Mouse (Mus musculus): ENCODE results near the gene Uevld. TPM values are rescaled to one million over a fixed set of nuclear protein-coding genes. Genes with fewer than 3 reads are reported as not detected.
"Not testable (repeated sequence)": the region's sequence is repeated elsewhere in the genome, so short reads cannot be mapped to it uniquely, and the experiment has no call there.

Uevld gene
- polyA plus RNA-seq (2012; rRNA removed), result 11.7 and 12.0 TPM in 2 replicates

GRCm38 (mm10) chr7:46957831-46958691 lies at the start of gene Uevld:
Gene Uevld (minus strand): TSS chr7:46958527.
- DNase-seq (ENCODE audit: low spot score), result peak; percentile 93

- DNase-seq (ENCODE audit: low spot score), result no peak
Measured at GRCm38 (mm10) chr7:47007818-47008167, 49.5 kb upstream of the Uevld start.

GRCm38 (mm10) chr7:47007109-47007780 lies 48.9 kb upstream of the Uevld start:
- DNase-seq (ENCODE audit: low spot score), result no peak

- DNase-seq (ENCODE audit: low spot score), result no peak
Measured at GRCm38 (mm10) chr7:47003411-47004115, 45.2 kb upstream of the Uevld start.

GRCm38 (mm10) chr7:47001900-47002275 lies 43.6 kb upstream of the Uevld start:
- no peak for DNase-seq (ENCODE audit: low spot score)

- DNase-seq (ENCODE audit: low spot score), result no peak
Measured at GRCm38 (mm10) chr7:47001125-47001899, 43.0 kb upstream of the Uevld start.

- no peak for DNase-seq (ENCODE audit: low spot score)
Measured at GRCm38 (mm10) chr7:47000644-47000983, 42.3 kb upstream of the Uevld start.

GRCm38 (mm10) chr7:46999983-47000643 lies 41.8 kb upstream of the Uevld start:
- no peak for DNase-seq (ENCODE audit: low spot score)

GRCm38 (mm10) chr7:46998942-46999341 lies 40.6 kb upstream of the Uevld start:
- DNase-seq (ENCODE audit: low spot score), result no peak

- DNase-seq (ENCODE audit: low spot score), result no peak
Measured at GRCm38 (mm10) chr7:46997644-46998395, 39.5 kb upstream of the Uevld start.

GRCm38 (mm10) chr7:46997008-46997407 lies 38.7 kb upstream of the Uevld start:
- no peak for DNase-seq (ENCODE audit: low spot score)

- no peak for DNase-seq (ENCODE audit: low spot score)
Measured at GRCm38 (mm10) chr7:46995558-46995957, 37.2 kb upstream of the Uevld start.

- DNase-seq (ENCODE audit: low spot score), result no peak
Measured at GRCm38 (mm10) chr7:46993079-46993478, 34.8 kb upstream of the Uevld start.

GRCm38 (mm10) chr7:46989387-46989786 lies 31.1 kb upstream of the Uevld start:
- not testable (repeated sequence) for DNase-seq (ENCODE audit: low spot score)

GRCm38 (mm10) chr7:46987073-46987472 lies 28.7 kb upstream of the Uevld start:
- no peak for DNase-seq (ENCODE audit: low spot score)

- no peak for DNase-seq (ENCODE audit: low spot score)
Measured at GRCm38 (mm10) chr7:46986646-46987045, 28.3 kb upstream of the Uevld start.

GRCm38 (mm10) chr7:46985718-46986505 lies 27.6 kb upstream of the Uevld start:
- no peak for DNase-seq (ENCODE audit: low spot score)

- DNase-seq (ENCODE audit: low spot score), result no peak
Measured at GRCm38 (mm10) chr7:46983280-46983679, 25.0 kb upstream of the Uevld start, which contains the start of gene Gm9999. Gene Gm9999 (plus strand): TSS chr7:46983580.

GRCm38 (mm10) chr7:46975456-46975855 lies 17.1 kb upstream of the Uevld start:
- DNase-seq (ENCODE audit: low spot score), result no peak

- no peak for DNase-seq (ENCODE audit: low spot score)
Measured at GRCm38 (mm10) chr7:46974648-46975047, 16.3 kb upstream of the Uevld start.

All from urinary bladder, adult 2 months (tissue).